Mouse (Mus musculus): ENCODE measurements at regions not wholly inside any gene's neighbourhood (a gene's known extent, or its start where the extent isn't known, plus 50 kb on each side); places are given as distances from the start of the nearest gene placed in this dataset.

GRCm38 (mm10) chr14:72293677-72294387 lies 197.8 kb downstream of the Gm9195 start:
- 0 out of 2 replicates have a peak, but pooled peaks have one; percentile 43 for TF ChIP-seq MAZ (IDR thresholded peaks at IDR 0.05; ENCODE audit: low read depth, low read length)
- TF ChIP-seq EP300 (IDR thresholded peaks at IDR 0.05; ENCODE audit: low read length), result no peak
- TF ChIP-seq E2F4 (IDR thresholded peaks at IDR 0.05; ENCODE audit: insufficient replicate concordance, low read depth, low read length), result no peak
- peak; percentile 16 to 59; a peak in 2 of 4 replicates for TF ChIP-seq CTCF (conservative IDR thresholded peaks at IDR 0.05 in 1 of 2, IDR thresholded peaks at IDR 0.05 in 1 of 2; ENCODE audit: low read depth in 2 of 2, low read length in 2 of 2)
- TF ChIP-seq BHLHE40 (IDR thresholded peaks at IDR 0.05; ENCODE audit: low read depth, low read length), result no peak
- no peak for TF ChIP-seq NRF1 (IDR thresholded peaks at IDR 0.05; ENCODE audit: low read depth, low read length)
- no peak for TF ChIP-seq CHD1 (IDR thresholded peaks at IDR 0.05; ENCODE audit: low read depth, low read length)
- no peak for TF ChIP-seq MAFK (IDR thresholded peaks at IDR 0.05; ENCODE audit: insufficient replicate concordance, low read length)
- no peak for TF ChIP-seq POLR2A (IDR thresholded peaks at IDR 0.05; ENCODE audit: low read depth, low read length)
- no peak for TF ChIP-seq POLR2AphosphoS2 (IDR thresholded peaks at IDR 0.05; ENCODE audit: low read depth, low read length)
- TF ChIP-seq HCFC1 (IDR thresholded peaks at IDR 0.05; ENCODE audit: low read depth, low read length), result no peak
- TF ChIP-seq IRF4 (IDR thresholded peaks at IDR 0.05; ENCODE audit: low read depth, low read length), result no peak
- no peak for TF ChIP-seq JUND (conservative IDR thresholded peaks at IDR 0.05; ENCODE audit: low read depth, low read length)
